Mouse (Mus musculus) duodenum, adult 2 months (tissue): ENCODE data around the gene Spint5. TPM values are rescaled to one million over a fixed set of nuclear protein-coding genes. Genes with fewer than 3 reads are reported as not detected.

Source experiments
- polyA plus RNA-seq: library from polyadenylated mRNA; depleted of rRNA; stranded (reverse); fragments of >200 nt; gene quantifications from 2 replicates; pipeline ENCODE4 v1.2.3, GENCODE M21; 2012; ENCODE audit warnings: low replicate concordance; rRNA removed

Gene Spint5
- polyA plus RNA-seq = not detected in 2 replicates

DNA sequence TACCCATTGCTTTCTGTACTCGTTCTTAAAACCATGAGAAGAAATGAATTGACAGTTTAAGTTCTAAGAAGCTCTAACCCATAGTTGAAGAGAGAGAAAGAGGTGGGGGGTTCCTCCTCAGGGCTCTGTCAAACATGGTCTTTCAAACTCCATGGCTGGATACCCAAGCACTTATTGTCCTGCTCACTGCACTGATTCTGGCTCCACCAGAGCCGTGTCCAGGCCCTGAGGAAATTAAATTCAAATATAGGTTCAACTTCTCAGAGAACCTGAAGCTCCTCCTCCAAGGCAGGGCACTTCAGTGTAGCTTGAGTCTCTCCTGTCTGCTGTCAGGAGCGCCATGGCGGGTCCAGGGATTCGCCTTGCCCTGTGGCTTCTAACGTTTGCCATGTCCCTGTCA, at the start of gene Spint5:
Gene Spint5 (plus strand): TSS at position 301 of the 400 bp plus-strand sequence.

DNA sequence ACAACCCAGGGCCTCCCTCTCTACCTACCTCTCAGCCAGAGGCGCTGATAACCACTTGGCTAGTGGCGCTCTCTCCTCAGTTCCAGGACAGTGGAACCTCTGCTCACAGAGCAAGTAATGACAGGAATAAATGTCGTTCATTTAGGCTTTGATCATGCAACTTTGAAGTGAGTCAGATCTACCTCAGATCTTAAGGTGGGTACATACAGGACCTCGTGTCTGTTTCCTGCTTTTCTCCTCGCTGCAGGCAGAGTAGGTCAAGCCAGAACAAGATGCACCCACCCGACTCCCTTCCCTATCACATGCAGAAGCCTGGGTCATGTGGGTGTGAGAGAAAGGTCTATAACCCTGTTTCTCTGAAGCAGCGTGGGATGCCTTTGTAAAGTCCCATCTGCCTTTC, 41.1 kb upstream of the Spint5 start, which contains the start of gene Wfdc11:
Gene Wfdc11 (minus strand): TSS at position 101 of the 400 bp plus-strand sequence.

DNA sequence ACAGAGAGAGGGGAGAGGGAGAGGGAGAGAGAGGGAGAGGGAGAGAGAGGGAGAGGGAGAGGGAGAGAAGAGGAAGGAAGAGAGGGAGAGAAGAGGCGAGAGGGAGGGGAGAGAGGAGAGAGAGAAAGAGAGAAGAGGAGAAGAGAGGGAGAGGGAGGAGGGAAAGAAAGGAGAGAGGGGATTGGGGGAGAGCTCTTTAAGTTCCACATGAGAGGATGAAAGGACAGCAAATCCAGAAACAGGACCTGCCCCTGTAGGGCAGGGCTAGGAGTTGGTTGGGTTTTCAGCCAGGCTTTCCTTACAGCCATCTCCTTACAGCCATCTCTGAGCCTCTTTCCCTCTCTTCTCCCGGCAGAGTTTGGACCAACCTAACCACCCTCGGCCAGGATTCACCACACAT, 30.3 kb upstream of the Spint5 start, which contains the start of gene Wfdc13:
Gene Wfdc13 (plus strand): TSS at position 301 of the 400 bp plus-strand sequence.

DNA sequence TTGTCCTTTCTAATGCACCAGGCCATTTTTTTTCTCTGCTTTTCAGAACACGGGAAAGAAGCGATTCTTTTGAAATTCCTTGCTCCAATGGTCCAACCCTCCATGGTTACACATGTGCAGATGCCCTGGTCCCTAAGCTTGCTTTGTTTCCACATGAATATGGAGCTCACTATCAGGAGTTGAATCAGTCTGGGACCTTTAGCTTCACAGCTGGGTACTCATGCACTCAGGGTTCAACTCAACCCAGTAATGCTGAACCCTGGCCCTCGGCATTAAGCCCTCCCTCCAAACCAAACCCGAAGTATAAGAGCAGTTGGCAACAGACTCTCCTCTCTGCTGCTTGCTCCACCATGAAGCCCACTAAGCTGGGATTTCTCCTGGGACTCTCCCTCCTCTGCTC, 16.9 kb upstream of the Spint5 start, which contains the start of gene Spint4:
Gene Spint4 (plus strand): TSS at position 301 of the 400 bp plus-strand sequence.

DNA sequence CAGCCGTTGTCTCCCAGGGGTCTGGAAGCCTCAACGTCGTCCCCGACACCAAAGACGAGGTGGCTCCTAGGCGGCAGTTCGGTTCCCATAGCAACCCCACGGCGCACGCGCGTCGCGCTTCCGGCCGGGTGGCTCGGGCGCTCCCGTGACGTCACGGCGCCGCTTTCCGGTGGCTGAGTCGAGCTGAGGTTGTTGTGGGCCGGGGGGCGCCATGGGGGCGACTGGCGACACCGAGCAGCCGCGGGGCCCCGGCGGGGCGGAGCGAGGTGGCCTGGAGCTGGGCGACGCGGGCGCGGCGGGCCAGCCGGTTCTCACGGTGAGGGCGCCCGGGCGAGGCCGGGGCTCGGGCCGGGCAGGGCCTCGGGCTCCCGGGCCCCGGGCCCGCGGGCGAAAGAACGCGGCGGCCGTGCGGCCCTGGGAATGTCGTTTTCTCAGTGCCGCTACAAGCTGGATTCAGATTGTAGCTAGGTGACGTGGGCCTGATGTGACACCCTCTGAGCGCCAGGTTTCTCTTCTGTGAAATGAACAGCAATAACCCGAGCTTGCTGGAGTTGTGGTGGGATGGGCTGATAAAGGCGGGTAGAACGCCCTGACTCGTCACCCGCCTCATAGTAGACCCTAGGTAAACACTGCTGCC, 30.9 kb downstream of the Spint5 start, which contains the start of the genes Wfdc3 and Dnttip1:
Gene Wfdc3 (minus strand): TSS at position 89 of the 637 bp plus-strand sequence.
Gene Dnttip1 (plus strand): TSS at position 141 of the 637 bp plus-strand sequence.

Other genes starting within 250 kb of the Spint5 start
- not detected in 2 replicates for gene Trp53tg5, start 241.6 kb upstream of the Spint5 start, polyA plus RNA-seq
- 59.4 and 113 TPM in 2 replicates for gene Dbndd2, start 229.2 kb upstream of the Spint5 start, polyA plus RNA-seq
- 196 and 283 TPM in 2 replicates for gene Pigt, start 217.8 kb upstream of the Spint5 start, polyA plus RNA-seq
- 2.4 and 68.3 TPM in 2 replicates for gene Wfdc2, start 152.9 kb upstream of the Spint5 start, polyA plus RNA-seq
- not detected in 2 replicates for gene Spint3, start 141.8 kb upstream of the Spint5 start, polyA plus RNA-seq
- not detected in 2 replicates for gene Wfdc6a, start 129.9 kb upstream of the Spint5 start, polyA plus RNA-seq
- not detected in 2 replicates for gene Eppin, start 121.7 kb upstream of the Spint5 start, polyA plus RNA-seq
- gene Wfdc6b, start 101.8 kb upstream of the Spint5 start, polyA plus RNA-seq = not detected in 2 replicates
- gene Wfdc8, start 101.7 kb upstream of the Spint5 start, polyA plus RNA-seq = not detected in 2 replicates
- gene Wfdc16, start 76.5 kb upstream of the Spint5 start, polyA plus RNA-seq = 0.16 TPM in 1 of 2 replicates, not detected in the other
- gene Wfdc10, start 59.3 kb upstream of the Spint5 start, polyA plus RNA-seq = 1.1 and 3.7 TPM in 2 replicates
- not detected in 2 replicates for gene Wfdc9, start 58.7 kb upstream of the Spint5 start, polyA plus RNA-seq
- gene Wfdc11, start 41.2 kb upstream of the Spint5 start, polyA plus RNA-seq = not detected in 2 replicates
- gene Wfdc13, start 30.2 kb upstream of the Spint5 start, polyA plus RNA-seq = 0.08 TPM in 1 of 2 replicates, not detected in the other
- not detected in 2 replicates for gene Spint4, start 16.8 kb upstream of the Spint5 start, polyA plus RNA-seq
- gene Wfdc3, start 30.6 kb downstream of the Spint5 start, polyA plus RNA-seq = 1.2 TPM in 1 of 2 replicates, not detected in the other
- 23.0 and 61.4 TPM in 2 replicates for gene Dnttip1, start 30.7 kb downstream of the Spint5 start, polyA plus RNA-seq
- 68.5 and 95.4 TPM in 2 replicates for gene Ube2c, start 54.6 kb downstream of the Spint5 start, polyA plus RNA-seq
- not detected in 2 replicates for gene Tnnc2, start 64.7 kb downstream of the Spint5 start, polyA plus RNA-seq
- gene Snx21, start 70.5 kb downstream of the Spint5 start, polyA plus RNA-seq = 16.0 and 24.1 TPM in 2 replicates
- 157 and 164 TPM in 2 replicates for gene Acot8, start 89.6 kb downstream of the Spint5 start, polyA plus RNA-seq
- 1.9 and 2.1 TPM in 2 replicates for gene Zswim3, start 89.8 kb downstream of the Spint5 start, polyA plus RNA-seq
- gene Zswim1, start 107.4 kb downstream of the Spint5 start, polyA plus RNA-seq = 7.2 and 8.6 TPM in 2 replicates
- not detected in 2 replicates for gene Spata25, start 113.2 kb downstream of the Spint5 start, polyA plus RNA-seq
- 283 and 318 TPM in 2 replicates for gene Ctsa, start 117.6 kb downstream of the Spint5 start, polyA plus RNA-seq
- 2.7 and 3.2 TPM in 2 replicates for gene Neurl2, start 118.2 kb downstream of the Spint5 start, polyA plus RNA-seq
- gene Pltp, start 142.4 kb downstream of the Spint5 start, polyA plus RNA-seq = 28.5 and 38.0 TPM in 2 replicates
- 29.6 and 30.0 TPM in 2 replicates for gene Pcif1, start 164.0 kb downstream of the Spint5 start, polyA plus RNA-seq
- 25.0 and 27.2 TPM in 2 replicates for gene Zfp335, start 196.5 kb downstream of the Spint5 start, polyA plus RNA-seq
- gene Mmp9, start 225.5 kb downstream of the Spint5 start, polyA plus RNA-seq = 7.9 and 23.2 TPM in 2 replicates
- 0.52 and 1.1 TPM in 2 replicates for gene Slc12a5, start 245.5 kb downstream of the Spint5 start, polyA plus RNA-seq